Mouse (Mus musculus): ENCODE results near the gene Tead1.
A peak's percentile ranks its signal among the peaks of the same experiment; 100 is the strongest.

Tead1 gene

DNA sequence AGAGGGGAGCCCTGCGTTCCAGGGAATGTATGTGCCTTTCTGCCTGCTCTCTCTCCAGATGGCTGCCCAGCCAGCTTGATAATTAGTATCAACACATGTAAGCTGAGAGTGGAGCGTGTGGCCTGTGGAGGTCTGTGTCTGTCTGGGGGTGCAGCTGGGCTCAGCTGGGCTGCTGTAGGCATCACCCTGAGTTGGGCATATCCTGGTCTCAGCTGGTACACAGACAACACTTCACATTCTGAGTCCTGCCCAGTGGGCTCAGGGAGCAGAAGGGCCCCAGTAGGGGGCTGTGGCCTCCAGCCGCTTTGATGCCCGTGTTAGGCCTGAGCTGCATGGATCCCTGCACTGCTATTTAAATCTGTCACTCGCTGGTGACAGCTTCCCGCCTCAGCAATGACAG is 100.5 kb downstream of the Tead1 start:
- DNase-seq (ENCODE audit: low spot score), result no peak

- DNase-seq (ENCODE audit: low spot score), result no peak
These were observed 101.8 kb downstream of the Tead1 start for GRCm38 (mm10) chr7:112780910-112781309.

DNA sequence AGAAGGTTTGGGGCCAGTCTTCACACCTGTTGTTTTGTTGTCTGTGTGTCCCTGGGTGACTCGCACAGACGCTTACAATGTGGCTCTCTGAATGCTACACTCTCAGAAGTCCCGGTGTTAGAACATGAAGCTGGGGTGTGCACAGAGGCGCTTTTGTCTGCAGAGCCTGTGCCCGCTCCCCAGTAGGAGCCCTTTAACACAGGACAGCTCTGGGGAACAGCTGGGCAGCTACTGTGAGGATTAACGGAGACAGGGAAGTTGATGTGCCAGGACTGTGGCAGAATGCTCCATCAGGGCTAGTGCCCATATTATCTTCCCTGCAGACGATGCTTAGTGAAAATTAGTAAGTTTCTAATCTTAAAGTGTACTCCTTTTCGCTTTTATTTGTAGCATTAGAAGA is 102.9 kb downstream of the Tead1 start:
- DNase-seq (ENCODE audit: low spot score), result no peak

- DNase-seq (ENCODE audit: low spot score), result peak; percentile 3
These were observed 105.2 kb downstream of the Tead1 start for GRCm38 (mm10) chr7:112784278-112784677.

GRCm38 (mm10) chr7:112785271-112785670 is 106.2 kb downstream of the Tead1 start:
- DNase-seq (ENCODE audit: low spot score), result no peak

- no peak for DNase-seq (ENCODE audit: low spot score)
These were observed 107.6 kb downstream of the Tead1 start for GRCm38 (mm10) chr7:112786556-112787225.

DNA sequence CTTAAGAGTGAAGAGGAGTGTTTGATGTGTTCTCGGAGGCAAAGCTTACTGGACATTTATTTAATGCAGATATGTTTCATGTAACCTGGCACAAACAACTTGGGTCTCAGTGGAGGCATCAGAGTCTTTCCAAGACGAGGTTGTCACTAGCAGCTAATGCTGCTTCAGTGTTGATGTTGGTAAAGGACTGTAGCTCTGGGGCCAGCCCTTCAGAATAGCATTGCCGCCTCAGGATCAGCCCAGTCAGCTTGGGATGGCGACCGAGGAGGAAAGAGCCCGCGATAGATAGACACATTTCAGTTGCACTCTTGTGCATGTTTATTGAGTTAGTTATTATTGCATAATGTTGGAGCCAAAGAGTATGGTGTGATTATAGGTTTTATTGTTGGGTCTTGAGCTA is 108.2 kb downstream of the Tead1 start:
- no peak for DNase-seq (ENCODE audit: low spot score)

DNA sequence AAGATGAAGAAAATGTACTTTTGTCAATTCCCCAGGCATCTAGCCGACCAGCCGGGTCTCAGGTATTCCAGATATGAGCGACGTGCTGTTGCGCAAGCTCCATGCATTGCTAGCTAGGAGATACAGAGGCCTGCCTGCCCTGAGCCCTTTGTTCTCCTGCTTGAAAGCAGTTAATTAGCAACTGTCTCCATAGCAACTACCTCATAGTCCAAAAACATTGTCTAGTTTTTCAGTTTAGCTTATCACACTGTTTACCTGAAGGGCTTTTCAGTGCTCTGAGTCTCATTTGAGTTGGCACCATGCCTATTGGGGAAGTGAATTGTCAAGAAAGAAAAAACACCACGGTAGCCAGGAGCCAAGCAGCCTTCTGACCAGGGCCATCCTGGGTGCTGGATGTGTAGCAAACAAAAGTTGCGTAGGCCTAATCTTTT is 109.2 kb downstream of the Tead1 start:
- DNase-seq (ENCODE audit: low spot score), result no peak

DNA sequence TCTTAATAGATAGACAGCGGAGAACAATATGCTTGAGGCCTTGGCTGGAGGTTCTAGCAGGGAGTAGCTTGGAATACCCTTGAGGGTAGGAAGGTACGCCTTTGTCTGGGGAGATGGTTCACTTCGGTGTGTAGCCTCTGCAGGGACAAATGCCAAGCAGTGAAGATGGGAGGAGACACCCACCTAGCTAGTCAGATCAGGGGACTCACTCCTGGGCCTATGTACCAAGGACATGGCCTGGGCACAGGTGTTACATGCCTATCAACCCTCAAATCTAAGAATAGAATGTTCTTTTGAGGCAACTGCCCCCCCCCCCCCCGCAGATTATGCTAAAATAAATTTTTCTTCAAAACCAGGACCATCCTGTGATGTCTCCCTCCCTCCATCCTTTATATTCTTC is 110.6 kb downstream of the Tead1 start:
- DNase-seq (ENCODE audit: low spot score), result no peak

- DNase-seq (ENCODE audit: low spot score), result no peak
These were observed 111.2 kb downstream of the Tead1 start for GRCm38 (mm10) chr7:112790334-112790733.

GRCm38 (mm10) chr7:112792679-112793078 is 113.6 kb downstream of the Tead1 start:
- DNase-seq (ENCODE audit: low spot score), result no peak

- no peak for DNase-seq (ENCODE audit: low spot score)
These were observed 114.8 kb downstream of the Tead1 start for GRCm38 (mm10) chr7:112793903-112794302.

DNA sequence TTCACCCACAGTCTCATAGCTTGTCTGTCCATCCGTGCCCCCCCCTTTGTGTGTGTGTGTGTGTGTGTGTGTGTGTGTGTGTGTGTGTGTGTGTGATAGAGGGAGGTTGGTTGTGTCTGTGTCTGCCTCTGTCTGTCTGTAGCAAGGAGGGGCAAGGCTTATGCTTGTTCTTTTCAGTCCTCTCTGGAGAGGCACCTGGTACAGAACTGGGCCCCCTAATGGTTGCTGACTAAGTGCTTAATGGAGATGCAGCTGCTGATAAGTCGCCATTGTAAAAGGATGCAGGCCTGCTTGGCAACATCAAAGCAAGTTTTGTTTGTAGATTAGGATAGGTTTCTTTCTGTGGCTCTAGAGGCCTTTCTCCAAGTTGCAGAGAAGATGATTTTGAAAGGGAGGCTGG is 115.4 kb downstream of the Tead1 start:
- DNase-seq (ENCODE audit: low spot score), result no peak

DNA sequence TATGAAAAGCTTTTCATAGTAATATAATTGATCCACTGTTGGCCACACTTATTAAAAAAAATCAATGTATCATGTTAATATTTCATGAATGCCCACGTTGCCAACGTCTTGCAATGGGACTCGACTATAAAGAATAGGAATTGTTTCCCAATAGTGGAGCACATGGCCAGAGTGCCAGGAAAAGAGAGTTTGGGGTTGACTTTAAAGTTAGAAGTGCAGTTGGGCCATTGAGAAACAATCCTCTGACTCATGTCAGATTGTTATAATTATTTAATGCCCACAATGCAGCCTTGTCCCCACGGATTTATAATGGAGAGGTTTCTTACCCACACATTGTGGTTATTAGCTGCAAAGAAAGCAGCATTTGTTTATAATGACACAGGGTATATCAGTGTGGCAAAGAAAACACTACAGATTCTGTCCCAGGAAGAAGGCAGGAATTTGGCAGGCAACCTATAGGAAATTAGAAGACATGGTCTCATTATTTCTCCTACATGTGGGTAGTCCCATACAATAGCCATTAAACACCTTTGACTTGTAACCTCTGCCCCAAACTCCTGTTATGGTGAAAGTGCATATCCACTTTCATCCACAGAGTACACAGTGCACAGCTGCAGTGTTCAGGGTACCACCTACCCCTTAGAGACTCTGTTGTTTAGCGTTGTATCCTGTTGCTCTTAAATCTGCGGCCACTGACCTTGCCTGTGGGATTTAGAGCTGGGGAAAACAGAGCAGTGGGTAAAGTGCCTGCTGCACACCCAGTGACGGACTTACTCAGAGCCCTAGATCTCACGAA is 118.6 kb downstream of the Tead1 start:
- DNase-seq (ENCODE audit: low spot score), result no peak

DNA sequence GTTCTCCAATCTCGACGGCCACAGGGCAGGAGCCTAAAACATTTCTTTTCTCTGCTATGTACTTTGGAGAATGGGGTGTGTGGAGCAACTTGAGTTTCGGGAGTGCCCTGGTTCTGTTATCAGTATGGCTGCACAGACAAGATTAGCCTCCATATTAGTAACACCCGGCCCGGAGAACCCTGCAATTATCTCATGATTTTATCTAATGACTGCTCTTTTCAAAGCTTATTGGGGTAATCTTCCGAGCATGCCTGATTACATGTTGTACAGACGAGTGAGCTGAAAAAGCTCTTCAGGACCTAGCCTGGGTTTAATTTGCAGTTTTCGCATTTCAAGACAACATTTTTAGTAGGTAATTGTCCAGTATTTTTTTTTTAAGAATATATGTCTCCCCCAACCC is 122.6 kb downstream of the Tead1 start:
- DNase-seq (ENCODE audit: low spot score), result no peak

DNA sequence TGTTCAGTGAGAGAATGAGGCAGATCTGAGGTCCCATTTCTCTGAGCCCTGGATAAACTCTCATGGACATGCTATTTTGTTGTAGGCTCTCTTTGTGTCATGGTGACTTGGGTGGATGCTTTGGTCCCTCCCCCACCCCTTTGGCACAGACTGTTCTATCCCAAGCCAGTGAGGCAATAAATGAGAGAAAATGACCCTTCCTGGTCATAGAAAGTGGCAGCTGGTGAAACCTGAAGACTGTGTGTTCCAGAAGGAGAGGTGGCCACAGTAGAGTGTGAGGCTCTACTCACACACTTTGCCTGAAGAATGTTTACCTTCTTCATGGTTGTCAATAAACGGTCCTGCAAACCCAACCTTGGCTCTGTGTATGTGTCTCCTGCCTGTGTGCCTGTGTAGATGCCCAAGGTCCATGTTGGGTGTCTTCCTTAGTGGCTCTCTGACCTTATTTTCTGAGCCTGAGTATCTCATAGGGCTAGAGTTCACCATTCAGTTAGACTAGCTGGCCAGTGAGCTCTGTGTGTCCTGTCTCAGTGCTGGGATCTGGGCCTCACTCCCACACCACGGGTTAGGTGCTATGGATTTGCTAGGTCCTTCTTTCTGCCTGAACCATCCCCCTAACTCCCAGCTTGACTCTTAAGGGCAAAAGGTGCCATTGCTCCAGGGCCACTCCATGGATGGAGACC is 127.7 kb downstream of the Tead1 start:
- DNase-seq (ENCODE audit: low spot score), result no peak

- no peak for DNase-seq (ENCODE audit: low spot score)
These were observed 128.3 kb downstream of the Tead1 start for GRCm38 (mm10) chr7:112807401-112807751.

GRCm38 (mm10) chr7:112810752-112811151 is 131.6 kb downstream of the Tead1 start:
- no peak for DNase-seq (ENCODE audit: low spot score)

DNA sequence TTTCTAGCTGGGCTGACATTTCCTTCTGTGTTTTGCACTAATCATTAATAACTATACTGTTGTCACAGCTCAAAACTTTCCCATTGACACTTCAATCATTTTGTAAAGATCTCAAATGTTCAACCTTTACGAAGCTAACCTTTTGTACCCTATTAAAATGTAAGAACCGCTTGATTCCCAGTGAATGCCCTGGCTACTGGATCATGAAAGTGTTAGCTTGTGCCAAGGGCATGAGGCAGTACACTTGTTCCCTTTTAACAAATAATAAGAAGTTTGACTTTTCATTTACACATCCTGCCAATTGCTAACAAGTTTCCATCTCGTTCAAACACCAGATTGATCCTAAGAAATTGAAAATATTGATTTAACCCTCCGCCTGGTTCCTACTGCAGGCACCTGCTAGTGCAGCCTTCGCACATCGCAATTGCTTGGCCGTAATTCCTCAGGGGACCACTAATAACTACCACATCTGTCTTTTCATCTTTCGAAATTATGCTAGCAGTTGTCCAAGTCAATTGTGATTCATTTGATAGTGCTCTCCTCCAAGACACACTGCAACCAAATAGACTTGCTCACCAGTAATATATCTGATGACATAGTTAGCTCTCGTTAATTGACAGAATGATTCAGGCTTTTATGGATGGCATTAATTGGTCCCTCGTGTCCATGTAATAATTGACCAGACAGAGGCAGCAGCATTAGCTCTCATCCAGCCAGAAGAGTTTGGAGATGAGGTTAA is 133.1 kb downstream of the Tead1 start:
- DNase-seq (ENCODE audit: low spot score), result no peak

GRCm38 (mm10) chr7:112813163-112813562 is 134.0 kb downstream of the Tead1 start:
- no peak for DNase-seq (ENCODE audit: low spot score)

- no peak for DNase-seq (ENCODE audit: low spot score)
These were observed 134.7 kb downstream of the Tead1 start for GRCm38 (mm10) chr7:112813731-112814306.

DNA sequence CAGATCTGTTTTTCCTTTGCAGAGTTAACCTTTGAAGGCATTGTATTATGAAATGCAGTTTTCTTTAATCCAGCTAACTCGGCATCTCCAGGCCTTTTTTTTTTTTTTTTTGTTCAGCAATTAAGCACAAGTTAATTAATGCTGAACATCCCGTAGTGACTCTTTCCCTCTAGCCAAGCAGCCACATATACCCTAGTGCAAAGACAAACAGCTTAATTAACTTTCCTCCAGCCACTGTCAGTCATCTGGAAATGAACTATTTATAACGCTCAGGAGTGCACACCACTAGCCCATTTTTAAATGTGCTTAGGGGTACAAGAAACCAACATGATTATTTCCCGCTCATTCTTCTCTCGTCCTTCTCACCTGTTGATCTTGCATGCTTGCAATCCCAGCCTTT is 136.9 kb downstream of the Tead1 start:
- DNase-seq (ENCODE audit: low spot score), result no peak

Measured in c-Kit-positive CD71-positive TER-119-positive erythroid progenitor cells, embryonic 14.5 days (primary cell).